Mouse (Mus musculus) forebrain, embryonic 15.5 days (tissue): ENCODE results near the gene Apobec1. TPM values are rescaled to one million over a fixed set of nuclear protein-coding genes. Genes with fewer than 3 reads are reported as not detected.
A peak's percentile ranks its signal among the peaks of the same experiment; 100 is the strongest.

ENCODE experiments used
- ATAC-seq: fragments of 200-750 bp; cut with Nextera tagmentation; replicated peaks from 2 replicates; pipeline ENCODE4 v1.8.0; 2017; ENCODE audit warnings: mild to moderate bottlenecking, moderate TSS enrichment, moderate library complexity
- H3K27ac ChIP-seq: fragments of 300-500 bp; sonication (generic); replicated peaks from 2 replicates; pipeline ENCODE4 v1.5.1; 2015; ENCODE audit warnings: mild to moderate bottlenecking, inconsistent platforms
- H3K27me3 ChIP-seq: fragments of 300-500 bp; sonication (generic); 2 replicates; pipeline ENCODE4 v1.6.1; 2015; ENCODE audit warnings: inconsistent platforms
- H3K36me3 ChIP-seq: fragments of 300-500 bp; sonication (generic); 2 replicates; pipeline ENCODE4 v1.6.1; 2015; ENCODE audit warnings: mild to moderate bottlenecking, inconsistent platforms
- H3K4me1 ChIP-seq: fragments of 300-500 bp; sonication (generic); 2 replicates; pipeline ENCODE4 v1.6.1; 2015; ENCODE audit warnings: inconsistent platforms
- H3K4me2 ChIP-seq: fragments of 300-500 bp; sonication (generic); replicated peaks from 2 replicates; pipeline ENCODE4 v1.6.1; 2015; ENCODE audit warnings: mild to moderate bottlenecking, inconsistent platforms
- H3K4me3 ChIP-seq: fragments of 300-500 bp; sonication (generic); 2 replicates; pipeline ENCODE4 v1.5.1; 2015; ENCODE audit warnings: mild to moderate bottlenecking, inconsistent platforms
- H3K9ac ChIP-seq: fragments of 300-500 bp; sonication (generic); replicated peaks from 2 replicates; pipeline ENCODE4 v1.6.1; 2015; ENCODE audit warnings: mild to moderate bottlenecking, inconsistent platforms
- H3K9me3 ChIP-seq: fragments of 300-500 bp; sonication (generic); 2 replicates; pipeline ENCODE4 v1.6.1; 2016; ENCODE audit warnings: inconsistent platforms
- WGBS: fragments of 180-500 bp; shearing (Covaris S2); methylation state at CpG from one replicate; pipeline ENCODE4 v1.1.7; 2015; ENCODE audit warnings: mixed read lengths; 5-methylcytosine and 5-hydroxymethylcytosine counted together
- polyA plus RNA-seq: library from polyadenylated mRNA; unstranded; fragments of >200 nt; fragmentation: Nextera tagmentation; extraction: Ambion mirVana; gene quantifications from 2 replicates; pipeline ENCODE4 v1.2.1, GENCODE M21; 2015

The Apobec1 gene
- polyA plus RNA-seq, 1 experiment from 2014 or later = 4.5 TPM

DNA sequence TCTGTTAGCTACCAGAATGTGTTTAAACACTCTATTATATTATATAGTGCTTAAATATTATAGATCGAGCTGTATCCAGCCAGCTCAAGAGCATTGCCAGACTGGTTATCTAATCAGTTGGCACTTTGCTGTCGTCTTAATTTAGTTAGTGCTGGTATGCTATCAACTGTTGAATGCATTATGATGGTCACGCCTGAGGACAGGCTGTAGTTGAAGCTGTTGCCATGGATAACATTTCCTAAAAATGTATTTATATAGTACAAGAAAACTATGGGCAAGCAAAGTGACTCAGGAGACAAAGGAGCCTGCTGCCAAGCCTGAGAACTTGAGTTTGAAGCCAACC, 30.7 kb downstream of the Apobec1 start:
- WGBS = 86% methylated on average over 3 of the region's 3 CpGs
- no peak overlapping the region for H3K9ac ChIP-seq
- H3K27me3 ChIP-seq = no peaks in the 10 kb centered on the region
- H3K4me3 ChIP-seq = no peak overlapping the region
- no peaks in the 10 kb centered on the region for H3K9me3 ChIP-seq
- no peak for ATAC-seq
- H3K4me2 ChIP-seq = no peak overlapping the region
- H3K27ac ChIP-seq = no peak overlapping the region
- no peaks in the 10 kb centered on the region for H3K4me1 ChIP-seq
- no peaks in the 10 kb centered on the region for H3K36me3 ChIP-seq

DNA sequence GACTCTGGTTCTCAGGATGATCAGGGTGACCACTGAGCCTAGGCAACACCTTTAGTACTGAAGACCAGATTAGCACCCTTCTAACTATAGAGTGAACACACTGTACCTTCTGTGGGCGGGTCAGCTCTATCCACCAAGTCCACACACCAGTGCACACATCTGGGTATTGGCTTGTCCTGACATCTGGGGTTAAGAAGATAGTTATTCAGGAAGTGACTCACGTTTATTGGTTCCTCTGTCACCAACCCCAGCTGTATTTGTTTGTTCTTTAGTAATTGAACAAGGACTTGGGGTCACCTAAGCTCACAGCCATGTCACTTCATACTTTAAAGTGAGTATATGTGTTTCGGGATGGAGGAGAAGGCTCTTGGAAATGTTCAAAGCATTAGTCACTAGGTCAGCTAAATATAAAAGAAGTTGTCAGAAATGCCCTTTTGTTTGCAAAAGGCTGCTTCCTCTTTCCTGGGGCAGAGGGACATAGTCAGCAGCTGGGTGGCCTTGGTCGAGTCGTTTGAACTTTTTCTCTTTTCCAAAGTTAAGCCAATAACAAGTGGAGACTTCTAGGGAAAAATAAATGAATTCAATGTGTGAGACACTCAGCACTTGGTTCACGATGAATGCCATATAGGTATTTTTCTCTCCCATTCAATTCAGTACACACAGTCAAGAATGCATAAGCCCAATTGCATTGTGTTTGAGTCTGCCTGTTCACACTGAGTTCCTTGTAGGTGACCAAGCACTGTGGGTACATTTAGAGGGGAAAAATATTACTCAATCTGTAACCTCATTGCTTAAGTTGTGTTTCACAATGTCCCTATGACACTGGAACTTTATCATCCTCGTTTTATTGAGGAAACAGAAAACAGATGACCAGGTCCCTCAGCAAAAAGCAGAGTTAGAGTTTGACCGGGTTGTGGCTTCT, 31.3 kb downstream of the Apobec1 start:
- H3K4me2 ChIP-seq = no peak overlapping the region
- 72% methylated on average over 8 of the region's 8 CpGs for WGBS
- H3K4me1 ChIP-seq = no peaks in the 10 kb centered on the region
- no peaks in the 10 kb centered on the region for H3K9me3 ChIP-seq
- no peaks in the 10 kb centered on the region for H3K27me3 ChIP-seq
- no peaks in the 10 kb centered on the region for H3K36me3 ChIP-seq
- H3K9ac ChIP-seq = no peak overlapping the region
- no peak overlapping the region for H3K27ac ChIP-seq
- no peak for ATAC-seq
- no peak overlapping the region for H3K4me3 ChIP-seq

GRCm38 (mm10) chr6:122569762-122570161, 32.5 kb downstream of the Apobec1 start:
- no peaks in the 10 kb centered on the region for H3K4me1 ChIP-seq
- ATAC-seq = no peak; the same call in 1 of the 2 replicates
- H3K9me3 ChIP-seq = no peaks in the 10 kb centered on the region
- no peaks in the 10 kb centered on the region for H3K36me3 ChIP-seq
- no peak overlapping the region for H3K4me2 ChIP-seq
- no peak overlapping the region for H3K4me3 ChIP-seq
- no peak overlapping the region for H3K9ac ChIP-seq
- no peak overlapping the region for H3K27ac ChIP-seq
- 36% methylated on average over 1 of the region's 1 CpGs for WGBS
- no peaks in the 10 kb centered on the region for H3K27me3 ChIP-seq

GRCm38 (mm10) chr6:122569113-122569512, 33.1 kb downstream of the Apobec1 start:
- ATAC-seq = no peak
- no peak overlapping the region for H3K4me3 ChIP-seq
- H3K27me3 ChIP-seq = no peaks in the 10 kb centered on the region
- H3K36me3 ChIP-seq = no peaks in the 10 kb centered on the region
- H3K9ac ChIP-seq = no peak overlapping the region
- H3K27ac ChIP-seq = no peak overlapping the region
- no peak overlapping the region for H3K4me2 ChIP-seq
- H3K4me1 ChIP-seq = no peaks in the 10 kb centered on the region
- WGBS = 72% methylated on average over 5 of the region's 5 CpGs
- H3K9me3 ChIP-seq = no peaks in the 10 kb centered on the region

DNA sequence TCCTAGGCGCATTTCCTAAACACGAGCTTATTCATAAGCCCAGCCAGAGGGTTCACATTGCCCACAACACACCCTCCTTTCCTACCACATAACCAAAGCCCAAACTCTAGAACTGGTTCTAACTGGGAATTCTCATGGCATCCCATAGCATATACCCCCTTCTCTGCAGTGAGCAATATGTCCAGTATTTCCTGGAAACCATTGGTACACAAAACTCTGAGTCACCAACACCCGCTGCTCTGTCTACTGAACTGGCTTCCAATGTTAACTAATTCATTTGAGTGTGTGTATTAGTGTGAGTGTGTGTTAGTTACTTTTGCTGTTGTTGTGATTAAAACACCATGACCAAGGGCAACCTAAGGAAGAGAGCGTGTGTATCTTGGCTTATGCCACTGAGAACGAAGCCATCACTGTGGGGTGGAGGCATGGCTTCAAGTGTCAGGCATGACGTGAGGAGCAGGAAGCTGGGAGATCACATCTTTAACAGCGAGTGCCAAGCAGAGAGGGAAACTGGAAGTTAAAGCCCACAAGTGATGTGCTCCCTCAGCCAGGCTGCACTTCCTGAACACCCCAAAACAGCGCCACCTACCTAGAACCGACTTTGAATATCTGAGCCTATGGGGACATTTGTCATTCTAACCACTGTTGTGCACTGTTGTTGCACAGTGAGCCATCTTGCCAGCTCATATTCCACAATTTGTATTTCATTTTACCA, 37.0 kb downstream of the Apobec1 start:
- Histone ChIP-seq H3K4me2 (no peak overlapping the region), H3K9ac (no peak overlapping the region), H3K9me3 (no peaks in the 10 kb centered on the region), H3K27ac (no peak overlapping the region), H3K4me3 (no peak overlapping the region), H3K4me1 (peaks cover 12% of the 10 kb centered on the region; the same call in 1 of the 2 replicates), H3K36me3 (no peaks in the 10 kb centered on the region), H3K27me3 (no peaks in the 10 kb centered on the region)
- 92% methylated on average over 9 of the region's 9 CpGs for WGBS
- ATAC-seq = no peak

GRCm38 (mm10) chr6:122562463-122562862, 39.8 kb downstream of the Apobec1 start:
- peak; percentile 53 for ATAC-seq
- no peaks in the 10 kb centered on the region for H3K27me3 ChIP-seq
- H3K4me1 ChIP-seq = peaks cover 12% of the 10 kb centered on the region; the same call in 1 of the 2 replicates
- no peaks in the 10 kb centered on the region for H3K9me3 ChIP-seq
- H3K36me3 ChIP-seq = no peaks in the 10 kb centered on the region
- no peak overlapping the region for H3K27ac ChIP-seq
- H3K9ac ChIP-seq = peak overlapping the region; percentile 26; the same call in 1 of the 2 replicates
- 1% methylated on average over 6 of the region's 6 CpGs for WGBS
- H3K4me3 ChIP-seq = peak overlapping the region; percentile 30
- H3K4me2 ChIP-seq = peak overlapping the region; percentile 42

- Histone ChIP-seq H3K4me2 (peak overlapping the region; percentile 38; the same call in 1 of the 2 replicates), H3K4me3 (no peak overlapping the region), H3K9me3 (no peaks in the 10 kb centered on the region), H3K9ac (no peak overlapping the region), H3K27ac (no peak overlapping the region), H3K27me3 (no peaks in the 10 kb centered on the region), H3K4me1 (peaks cover 18% of the 10 kb centered on the region), H3K36me3 (no peaks in the 10 kb centered on the region)
- ATAC-seq = peak; percentile 26
- WGBS = 87% methylated on average over 20 of the region's 20 CpGs
These were observed 41.2 kb downstream of the Apobec1 start for GRCm38 (mm10) chr6:122561005-122561404.

- 3% methylated on average over 17 of the region's 17 CpGs for WGBS
- no peak overlapping the region for H3K9ac ChIP-seq
- peak; percentile 27 for ATAC-seq
- H3K4me2 ChIP-seq = peak overlapping the region; percentile 38
- H3K9me3 ChIP-seq = no peaks in the 10 kb centered on the region
- peaks cover 18% of the 10 kb centered on the region for H3K4me1 ChIP-seq
- no peaks in the 10 kb centered on the region for H3K27me3 ChIP-seq
- peak overlapping the region; percentile 18 for H3K4me3 ChIP-seq
- no peaks in the 10 kb centered on the region for H3K36me3 ChIP-seq
- H3K27ac ChIP-seq = peak overlapping the region; percentile 8; the same call in 1 of the 2 replicates
These were observed 41.8 kb downstream of the Apobec1 start for GRCm38 (mm10) chr6:122560427-122560826.

DNA sequence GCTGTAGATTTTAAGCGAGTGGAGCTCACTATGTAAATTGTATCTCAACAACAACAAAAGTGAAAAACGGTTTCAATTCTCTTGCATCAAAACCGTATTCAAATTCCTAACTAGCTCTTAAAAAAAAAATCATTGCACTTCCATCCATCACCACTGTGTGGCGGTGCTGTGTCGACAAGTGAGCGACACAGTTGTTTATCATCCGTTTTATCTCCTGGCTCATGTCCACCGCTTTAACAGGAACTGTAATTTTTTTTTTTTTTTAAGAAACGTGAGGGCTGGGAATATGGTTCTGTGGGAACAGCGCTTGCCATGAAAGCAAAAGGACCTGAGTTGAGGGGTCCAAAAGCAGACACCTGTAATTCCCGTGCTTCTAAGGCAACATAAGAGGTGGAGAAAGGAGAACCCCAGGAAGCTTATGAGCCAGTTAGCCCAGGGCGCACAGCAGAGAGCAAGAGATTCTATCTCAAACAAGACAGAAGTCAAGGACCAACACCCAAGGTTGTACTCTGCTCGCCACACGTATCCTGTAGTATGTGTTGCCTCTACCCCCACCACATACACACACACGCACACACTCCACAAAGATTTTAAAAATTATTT, 45.2 kb downstream of the Apobec1 start:
- Histone ChIP-seq H3K4me3 (peak overlapping the region; percentile 26; the same call in 1 of the 2 replicates), H3K27me3 (no peaks in the 10 kb centered on the region), H3K27ac (no peak overlapping the region), H3K4me2 (peak overlapping the region; percentile 40), H3K36me3 (no peaks in the 10 kb centered on the region), H3K4me1 (peaks cover 8% of the 10 kb centered on the region; the same call in 1 of the 2 replicates), H3K9me3 (no peaks in the 10 kb centered on the region), H3K9ac (0 out of 2 replicates have a peak overlapping the region, but pooled peaks have one; percentile 22)
- no peak; the same call in 1 of the 2 replicates for ATAC-seq
- WGBS = 21% methylated on average over 15 of the region's 15 CpGs

- no peaks in the 10 kb centered on the region for H3K9me3 ChIP-seq
- H3K36me3 ChIP-seq = no peaks in the 10 kb centered on the region
- no peak overlapping the region for H3K9ac ChIP-seq
- H3K4me3 ChIP-seq = no peak overlapping the region
- H3K27ac ChIP-seq = no peak overlapping the region
- WGBS = 61% methylated on average over 7 of the region's 7 CpGs
- H3K4me2 ChIP-seq = no peak overlapping the region
- no peaks in the 10 kb centered on the region for H3K27me3 ChIP-seq
- peaks cover 5% of the 10 kb centered on the region; the same call in 1 of the 2 replicates for H3K4me1 ChIP-seq
- no peak for ATAC-seq
These were observed 47.0 kb downstream of the Apobec1 start for GRCm38 (mm10) chr6:122555266-122555665.

DNA sequence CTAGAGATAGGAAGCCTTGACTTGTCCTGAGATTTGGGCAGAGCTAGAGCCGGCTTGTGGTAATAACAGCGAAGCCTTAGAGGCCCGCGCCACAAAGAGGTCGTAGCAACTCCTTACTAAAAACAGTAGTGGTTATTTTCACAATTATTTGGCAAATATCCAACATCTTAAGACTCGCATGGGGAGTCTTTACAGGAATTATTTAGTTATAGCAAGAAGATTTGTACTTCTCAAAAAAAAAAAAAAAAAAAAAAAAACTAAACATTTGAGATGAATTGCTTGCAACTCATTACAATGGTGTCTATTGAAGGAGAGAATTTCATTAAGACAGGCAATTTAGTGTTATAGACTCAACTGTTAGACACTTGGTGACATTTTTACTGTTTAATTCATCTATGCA, 48.1 kb downstream of the Apobec1 start:
- Histone ChIP-seq H3K27me3 (no peaks in the 10 kb centered on the region), H3K27ac (no peak overlapping the region)
- 85% methylated on average over 6 of the region's 6 CpGs for WGBS

GRCm38 (mm10) chr6:122553606-122554005, 48.6 kb downstream of the Apobec1 start, which contains the start of gene Aicda:
Gene Aicda (plus strand): TSS chr6:122553801.
- Histone ChIP-seq H3K27ac (peak within 1 kb of the TSS; percentile 27; the same call in 1 of the 2 replicates), H3K9me3 (no peaks in the 10 kb centered on the region), H3K4me2 (no peak within 1 kb of the TSS), H3K27me3 (no peaks in the 10 kb centered on the region), H3K36me3 (no peaks in the 10 kb centered on the region), H3K9ac (no peak within 1 kb of the TSS), H3K4me3 (no peak within 1 kb of the TSS), H3K4me1 (peaks cover 5% of the 10 kb centered on the region; the same call in 1 of the 2 replicates)
- ATAC-seq = no peak
- 56% methylated on average over 9 of the region's 9 CpGs for WGBS

More for the DNA sequence above, 48.1 kb downstream of the Apobec1 start:
- no peak overlapping the region for H3K9ac ChIP-seq
- no peaks in the 10 kb centered on the region for H3K9me3 ChIP-seq
- H3K4me2 ChIP-seq = no peak overlapping the region
- H3K36me3 ChIP-seq = no peaks in the 10 kb centered on the region
- peaks cover 5% of the 10 kb centered on the region; the same call in 1 of the 2 replicates for H3K4me1 ChIP-seq
- H3K4me3 ChIP-seq = no peak overlapping the region
- no peak for ATAC-seq
